Mouse (Mus musculus) liver (tissue): ENCODE data around the gene Samd14.
A peak's percentile ranks its signal among the peaks of the same experiment; 100 is the strongest.

Experiments used
- DNase-seq: peaks from one replicate; pipeline ENCODE4 v3.0.0-alpha.2; 2020; ENCODE audit warnings: mixed read lengths

The Samd14 gene

GRCm38 (mm10) chr11:94990102-94990748 is 19.5 kb upstream of the Samd14 start:
- DNase-seq = no peak

GRCm38 (mm10) chr11:94990749-94991577 is 18.7 kb upstream of the Samd14 start, which contains the start of gene Ppp1r9b:
Gene Ppp1r9b (plus strand): TSS chr11:94991035.
- DNase-seq = peak; percentile 94

GRCm38 (mm10) chr11:94991641-94992479 is 17.8 kb upstream of the Samd14 start:
- peak; percentile 74 for DNase-seq

- peak; percentile 37 for DNase-seq
Measured at GRCm38 (mm10) chr11:94992480-94992753, 17.3 kb upstream of the Samd14 start.

DNA sequence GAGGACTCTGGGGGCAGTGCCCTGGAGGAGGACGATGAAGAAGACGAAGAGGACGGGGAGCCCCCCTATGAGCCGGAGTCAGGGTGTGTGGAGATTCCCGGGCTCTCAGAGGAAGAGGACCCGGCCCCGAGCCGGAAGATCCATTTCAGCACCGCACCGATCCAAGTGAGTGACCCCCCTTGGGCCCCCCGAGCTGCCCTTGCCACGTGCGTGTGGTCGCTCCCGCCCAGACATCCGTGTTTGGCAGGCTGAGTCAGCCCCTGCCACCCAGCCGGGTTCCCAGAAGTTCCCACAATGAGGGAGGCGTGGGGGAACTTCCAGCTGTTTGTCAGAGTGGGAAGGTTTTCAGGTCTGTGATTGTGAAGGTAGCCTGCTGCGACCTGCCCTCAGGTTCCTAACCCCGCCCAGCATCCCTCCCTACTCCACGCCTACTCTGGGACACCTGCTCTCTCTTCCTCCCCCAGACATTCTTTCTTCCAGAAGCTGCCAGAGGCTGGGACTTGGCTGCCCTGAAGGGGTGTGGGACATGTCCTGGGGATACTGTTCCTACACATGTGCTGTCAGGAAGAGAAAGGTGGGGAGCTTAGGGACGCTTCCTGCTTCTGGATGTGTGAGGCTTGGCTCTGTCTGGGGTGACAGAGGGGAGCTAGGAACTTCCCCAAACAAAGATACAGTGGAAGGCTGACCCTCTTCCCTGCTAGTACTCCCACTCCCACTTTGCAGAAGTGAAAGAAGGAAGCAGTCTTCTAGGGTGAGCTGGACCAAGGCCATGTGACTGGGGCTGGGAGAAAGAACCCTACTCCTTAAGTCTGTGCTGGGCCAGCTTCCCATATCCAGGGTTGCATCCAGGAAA is 16.7 kb upstream of the Samd14 start:
- DNase-seq = peak; percentile 82

GRCm38 (mm10) chr11:94994208-94994814 is 15.4 kb upstream of the Samd14 start:
- DNase-seq = peak; percentile 43

DNA sequence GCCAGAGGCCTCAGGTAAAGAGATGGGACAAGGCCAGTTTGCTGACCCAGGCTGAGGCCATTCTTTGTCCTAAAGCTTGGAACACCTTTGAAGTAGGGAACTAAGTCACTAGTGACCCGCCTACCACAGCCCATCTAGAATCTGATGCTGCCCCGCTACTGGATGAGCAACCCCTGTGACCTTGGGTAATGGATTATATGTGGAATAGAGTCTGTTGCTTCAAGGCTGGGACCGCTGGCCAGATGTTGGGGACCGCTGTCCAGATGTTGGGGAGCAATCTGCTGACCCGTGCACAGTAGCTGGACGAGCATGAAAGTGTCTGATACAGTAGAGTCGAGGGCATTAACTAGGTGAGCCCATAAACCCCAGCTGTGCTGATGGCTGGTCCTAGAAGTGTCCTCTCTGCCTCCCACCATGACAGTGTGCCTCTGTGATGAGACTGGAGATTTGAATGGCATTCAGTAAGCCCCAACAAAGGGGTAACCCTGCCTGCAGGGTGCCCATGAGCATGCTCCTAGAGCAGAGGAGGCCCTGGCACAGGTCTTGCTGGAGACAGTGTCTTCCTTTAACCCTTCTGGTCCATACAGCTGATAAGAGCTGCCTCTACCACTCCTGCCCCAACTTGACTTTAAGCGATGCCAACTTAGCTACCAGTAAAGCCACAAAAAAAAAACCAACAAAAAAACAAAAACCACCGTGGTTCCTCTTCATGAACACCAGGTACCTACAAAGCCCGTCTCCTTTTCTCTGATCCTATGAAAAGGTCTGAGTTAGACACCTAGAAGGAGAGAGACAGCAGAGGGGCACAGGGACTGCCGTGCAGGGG is 14.5 kb upstream of the Samd14 start:
- DNase-seq = no peak

DNA sequence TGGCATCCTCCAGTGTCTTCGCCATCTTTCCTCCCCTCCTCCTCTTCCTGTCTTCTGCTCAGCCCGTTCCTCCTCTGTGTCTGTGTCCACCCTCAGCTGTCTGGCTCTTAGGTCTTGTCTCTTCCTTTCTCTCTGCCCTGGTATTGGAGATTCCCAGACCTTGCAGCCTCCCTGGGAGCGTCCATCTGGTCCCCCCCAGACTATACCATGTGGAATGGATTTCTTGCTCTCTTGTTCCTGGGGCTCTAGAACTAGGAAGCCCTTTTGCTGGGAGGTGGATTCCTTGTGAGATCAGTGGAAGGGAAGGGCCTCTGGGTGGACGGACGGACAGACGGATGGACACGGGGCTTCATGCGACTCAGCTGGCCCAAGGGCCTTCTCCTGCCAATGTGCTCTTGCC is 13.6 kb upstream of the Samd14 start:
- DNase-seq = no peak

DNA sequence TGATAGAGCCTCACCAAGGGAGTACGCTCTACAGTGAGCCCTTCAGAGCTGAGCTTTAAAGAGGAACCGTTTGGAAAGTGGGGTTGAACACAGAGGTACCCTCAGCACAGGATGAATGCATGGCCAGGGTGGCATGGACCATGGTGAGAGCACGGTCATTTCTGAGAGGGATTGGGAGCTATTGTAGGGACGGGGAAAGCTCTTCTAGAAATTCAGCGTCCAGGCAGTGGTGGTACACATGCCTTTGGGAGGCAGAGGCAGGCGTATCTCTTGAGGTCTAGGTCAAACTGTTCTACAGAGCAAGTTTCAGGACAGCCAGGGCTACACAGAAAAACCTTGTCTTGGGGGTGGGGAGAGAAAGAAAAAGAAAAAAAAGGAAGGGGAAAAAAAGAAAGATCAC is 12.7 kb upstream of the Samd14 start:
- DNase-seq = no peak

GRCm38 (mm10) chr11:94997596-94997995 is 12.1 kb upstream of the Samd14 start:
- peak; percentile 89 for DNase-seq

GRCm38 (mm10) chr11:94998041-94998531 is 11.6 kb upstream of the Samd14 start:
- DNase-seq = peak; percentile 59

DNA sequence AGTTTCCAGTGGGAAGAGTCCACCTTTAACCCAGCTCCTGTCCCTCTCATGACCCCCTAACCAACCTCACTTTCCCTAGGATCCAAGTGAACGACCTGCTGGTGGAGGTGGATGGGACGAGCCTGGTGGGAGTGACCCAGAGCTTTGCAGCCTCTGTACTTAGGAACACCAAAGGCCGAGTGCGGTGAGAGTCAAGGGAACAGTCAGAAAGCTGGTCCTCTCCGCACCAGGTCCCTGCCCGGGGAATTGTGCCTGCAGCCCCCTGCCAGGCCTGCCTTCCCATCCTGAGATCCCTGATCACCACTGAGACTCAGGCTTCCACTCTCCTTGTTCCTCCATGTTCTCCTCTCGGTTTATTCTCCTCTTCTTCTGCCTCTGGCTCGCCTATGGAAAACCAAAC is 9.6 kb upstream of the Samd14 start:
- DNase-seq = no peak

GRCm38 (mm10) chr11:95000548-95000947 is 9.1 kb upstream of the Samd14 start:
- peak; percentile 55 for DNase-seq

- DNase-seq = peak; percentile 82
Measured at GRCm38 (mm10) chr11:95001058-95001457, 8.6 kb upstream of the Samd14 start.

DNA sequence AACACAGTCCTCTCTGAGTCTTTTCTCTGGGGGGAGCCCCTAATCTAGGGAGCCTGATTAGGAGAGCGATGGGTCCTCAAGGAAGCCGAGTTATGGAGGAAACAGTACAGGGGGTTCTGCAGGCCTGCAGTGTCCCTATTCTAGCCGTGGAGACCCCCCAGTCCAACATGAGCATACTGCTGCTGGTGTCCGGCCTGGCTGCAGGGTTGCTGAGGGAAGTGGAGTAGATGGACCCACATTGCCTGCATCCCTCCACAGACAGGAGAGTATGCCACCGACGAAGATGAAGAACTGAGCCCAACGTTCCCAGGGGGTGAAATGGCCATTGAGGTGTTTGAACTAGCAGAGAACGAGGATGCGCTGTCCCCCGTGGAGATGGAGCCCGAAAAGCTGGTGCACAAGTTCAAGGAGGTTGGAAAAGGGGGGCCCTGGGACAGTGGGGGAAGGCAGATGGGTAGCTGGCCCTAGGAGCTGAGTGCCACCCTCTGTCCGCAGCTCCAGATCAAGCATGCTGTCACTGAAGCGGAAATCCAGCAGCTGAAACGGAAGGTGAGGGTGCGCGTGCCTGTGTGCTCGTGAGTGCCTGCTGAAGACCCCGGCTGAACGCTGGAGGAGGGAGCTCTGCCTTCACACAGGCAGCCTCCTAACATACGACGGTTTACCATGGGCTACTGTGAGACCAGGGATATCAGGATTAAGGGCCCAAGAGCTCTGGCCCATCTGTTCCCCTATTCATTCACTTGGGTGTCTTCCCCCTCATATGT is 7.9 kb upstream of the Samd14 start:
- DNase-seq = no peak

DNA sequence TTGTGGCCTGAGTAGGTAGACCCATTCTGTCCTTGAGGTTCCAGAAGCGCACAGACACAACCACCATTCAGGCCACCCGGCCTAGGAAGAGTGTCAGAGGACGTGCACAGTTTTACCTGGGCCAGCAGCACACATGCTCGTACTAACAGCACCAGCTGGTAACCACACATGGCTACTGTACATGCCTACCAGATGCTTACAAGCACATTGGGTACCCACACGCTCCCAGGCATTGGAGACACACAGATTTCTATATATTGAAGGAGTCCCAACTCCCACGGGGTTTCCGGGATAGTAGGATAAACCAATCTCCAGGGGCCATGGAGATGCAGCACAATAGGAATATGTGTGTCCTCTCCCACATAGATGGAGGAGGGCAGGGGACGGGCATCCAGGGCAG is 7.0 kb upstream of the Samd14 start:
- no peak for DNase-seq

DNA sequence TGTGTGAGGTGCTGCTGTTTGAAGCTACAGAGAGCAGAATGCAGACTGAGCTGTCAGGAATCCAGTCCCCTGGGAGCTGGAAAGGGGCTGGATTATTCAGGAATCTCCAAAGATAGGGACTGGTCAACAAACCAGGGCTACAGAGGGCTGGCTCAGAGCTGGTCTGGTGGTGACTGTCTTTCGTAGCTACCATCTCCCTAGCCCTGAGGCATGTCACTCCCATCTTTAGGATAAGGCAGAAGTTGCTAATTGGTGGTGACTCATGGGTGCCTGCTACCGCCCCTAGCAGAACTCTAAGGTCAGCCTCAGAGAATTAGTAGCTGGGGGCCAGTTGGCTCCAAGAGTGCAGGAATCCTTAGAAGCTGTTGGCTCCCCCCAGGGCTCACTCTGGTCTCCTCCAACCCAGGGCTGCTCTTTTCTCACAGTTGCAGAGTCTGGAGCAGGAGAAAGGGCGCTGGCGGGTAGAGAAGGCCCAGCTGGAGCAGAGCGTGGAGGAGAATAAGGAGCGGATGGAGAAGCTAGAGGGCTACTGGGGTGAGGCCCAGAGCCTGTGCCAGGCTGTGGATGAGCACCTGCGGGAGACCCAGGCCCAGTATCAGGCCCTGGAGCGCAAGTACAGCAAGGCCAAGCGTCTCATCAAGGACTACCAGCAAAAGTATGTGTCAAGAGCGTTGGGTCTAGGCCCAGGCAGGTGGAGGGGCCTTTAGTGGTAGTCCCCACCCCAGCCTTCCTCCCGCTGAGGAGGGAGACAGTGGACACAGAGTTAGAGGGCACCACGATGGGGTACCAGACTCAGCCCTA is 5.3 kb upstream of the Samd14 start:
- no peak for DNase-seq

DNA sequence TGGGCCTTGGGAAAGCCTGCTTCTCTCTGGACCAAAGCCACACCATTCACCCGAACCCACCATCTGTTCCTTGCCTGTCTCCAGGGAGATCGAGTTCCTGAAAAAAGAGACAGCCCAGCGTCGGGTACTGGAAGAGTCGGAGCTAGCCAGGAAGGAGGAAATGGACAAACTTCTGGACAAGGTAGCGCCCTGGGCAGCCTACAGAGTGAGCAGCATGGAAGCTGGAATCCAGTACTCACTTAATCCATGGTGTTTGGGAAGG is 4.8 kb upstream of the Samd14 start:
- no peak for DNase-seq

DNA sequence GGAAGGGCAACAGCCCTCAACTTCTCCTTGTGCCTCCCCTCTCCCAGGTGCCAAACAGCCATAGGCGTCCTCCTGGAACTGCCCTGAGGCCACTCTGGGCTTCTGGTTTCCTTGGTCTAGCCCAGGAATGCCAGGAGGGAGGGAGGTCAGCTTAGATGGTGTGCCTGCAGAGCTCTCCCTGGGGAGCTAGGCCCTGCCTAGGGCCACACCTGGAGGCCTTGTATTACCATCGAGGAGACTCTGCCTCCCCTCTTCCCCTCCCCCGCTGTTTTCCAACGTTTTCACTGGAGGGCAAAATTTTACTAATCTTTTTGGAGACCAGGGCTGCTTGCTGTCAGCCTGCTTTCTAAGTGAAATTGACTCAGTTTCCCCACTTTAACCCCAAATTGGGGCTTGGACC is 3.6 kb upstream of the Samd14 start:
- no peak for DNase-seq
